ENCODE assay signal across 17 mouse cellular contexts in genomic region chr2:32382689-32383088, GRCm38 (mm10). TPM values are rescaled to one million over a fixed set of nuclear protein-coding genes. Genes with fewer than 3 reads are reported as not detected.
DNase-seq lines count a peak whose midpoint lies in the region; ATAC-seq and TF ChIP-seq lines count a peak whose summit lies in the region.
"Had no signal": no experiment of that assay in that cellular context is flagged by ENCODE, and none has a peak within 500 bp of the region (broad histone marks: within the 10 kb centered on the region; RNA-seq: fewer than 3 reads in every experiment).

No protein-coding gene starts in this region.

- no peak overlapping the region for H3K27ac ChIP-seq in embryonic facial prominence, embryonic 13.5 days
- H3K27ac ChIP-seq in embryonic facial prominence, embryonic 10.5 days (replicated peaks) = no peak overlapping the region
- H3K27ac ChIP-seq in hindbrain, postnatal 0 days = peak overlapping the region; percentile 71; the same call in 1 of the 2 replicates
- no peak overlapping the region for H3K27ac ChIP-seq in hindbrain, embryonic 16.5 days (ENCODE audit: low read depth, low read length)
- H3K27ac ChIP-seq in lung, embryonic 15.5 days = no peak overlapping the region
- no peak overlapping the region for H3K27ac ChIP-seq in neural tube, embryonic 15.5 days (replicated peaks)
- H3K27ac ChIP-seq: forebrain, embryonic 15.5 days; liver, embryonic 14.5 days had no signal

- 0 out of 2 replicates have a peak overlapping the region, but pooled peaks have one; percentile 69 for H3K4me3 ChIP-seq in embryonic facial prominence, embryonic 13.5 days
- H3K4me3 ChIP-seq in embryonic facial prominence, embryonic 10.5 days = no peak overlapping the region; the same call in 1 of the 2 replicates
- no peak overlapping the region for H3K4me3 ChIP-seq in hindbrain, postnatal 0 days (ENCODE audit: low read length)
- no peak overlapping the region for H3K4me3 ChIP-seq in hindbrain, embryonic 16.5 days (ENCODE audit: low read length)
- H3K4me3 ChIP-seq in lung, embryonic 15.5 days = no peak overlapping the region
- H3K4me3 ChIP-seq in neural tube, embryonic 15.5 days (replicated peaks) = peak overlapping the region; percentile 74; the same call in 1 of the 2 replicates

- H3K9ac ChIP-seq in embryonic facial prominence, embryonic 13.5 days = 0 out of 2 replicates have a peak overlapping the region, but pooled peaks have one; percentile 73
- no peak overlapping the region for H3K9ac ChIP-seq in hindbrain, postnatal 0 days (replicated peaks; ENCODE audit: low read length)
- no peak overlapping the region for H3K9ac ChIP-seq in hindbrain, embryonic 16.5 days (ENCODE audit: low read depth, low read length)
- no peak overlapping the region for H3K9ac ChIP-seq in lung, embryonic 15.5 days
- H3K9ac ChIP-seq in neural tube, embryonic 15.5 days (replicated peaks) = 0 out of 2 replicates have a peak overlapping the region, but pooled peaks have one; percentile 69

- peaks cover 20% of the 10 kb centered on the region for H3K36me3 ChIP-seq in embryonic facial prominence, embryonic 13.5 days
- H3K36me3 ChIP-seq in embryonic facial prominence, embryonic 10.5 days (replicated peaks) = peaks cover 23% of the 10 kb centered on the region
- peaks cover 20% of the 10 kb centered on the region for H3K36me3 ChIP-seq in hindbrain, postnatal 0 days (ENCODE audit: insufficient read depth, low read length)
- H3K36me3 ChIP-seq in hindbrain, embryonic 16.5 days (ENCODE audit: control insufficient read depth, insufficient read depth, low read length) = peaks cover 17% of the 10 kb centered on the region
- H3K36me3 ChIP-seq in lung, embryonic 15.5 days = peaks cover 17% of the 10 kb centered on the region
- peaks cover 24% of the 10 kb centered on the region for H3K36me3 ChIP-seq in neural tube, embryonic 15.5 days

- H3K4me1 ChIP-seq in embryonic facial prominence, embryonic 13.5 days = peaks cover 16% of the 10 kb centered on the region
- peaks cover 25% of the 10 kb centered on the region for H3K4me1 ChIP-seq in embryonic facial prominence, embryonic 10.5 days
- 0 out of 2 replicates have a peak, but pooled peaks cover 3% of the 10 kb centered on the region for H3K4me1 ChIP-seq in hindbrain, postnatal 0 days (ENCODE audit: insufficient read depth, low read length)
- H3K4me1 ChIP-seq in hindbrain, embryonic 16.5 days (ENCODE audit: control insufficient read depth, insufficient read depth, low read depth, low read length) = peaks cover 11% of the 10 kb centered on the region
- peaks cover 10% of the 10 kb centered on the region for H3K4me1 ChIP-seq in lung, embryonic 15.5 days
- H3K4me1 ChIP-seq in neural tube, embryonic 15.5 days = peaks cover 21% of the 10 kb centered on the region

- WGBS in embryonic facial prominence, embryonic 13.5 days = 83% methylated on average over 2 of the region's 2 CpGs
- 92% methylated on average over 2 of the region's 2 CpGs for WGBS in embryonic facial prominence, embryonic 10.5 days
- 80% methylated on average over 2 of the region's 2 CpGs for WGBS in hindbrain, postnatal 0 days
- 82% methylated on average over 2 of the region's 2 CpGs for whole genome bisulfite sequencing in hindbrain, embryonic 16.5 days
- 89% methylated on average over 2 of the region's 2 CpGs for WGBS in lung, embryonic 15.5 days
- WGBS in neural tube, embryonic 15.5 days = 82% methylated on average over 2 of the region's 2 CpGs

- H3K9me3 ChIP-seq in embryonic facial prominence, embryonic 13.5 days = no peaks in the 10 kb centered on the region
- no peaks in the 10 kb centered on the region for H3K9me3 ChIP-seq in embryonic facial prominence, embryonic 10.5 days
- H3K9me3 ChIP-seq in hindbrain, postnatal 0 days (ENCODE audit: low read length) = no peaks in the 10 kb centered on the region
- H3K9me3 ChIP-seq in hindbrain, embryonic 16.5 days (ENCODE audit: control insufficient read depth, low read length) = no peaks in the 10 kb centered on the region
- H3K9me3 ChIP-seq in lung, embryonic 15.5 days = no peaks in the 10 kb centered on the region
- H3K9me3 ChIP-seq in neural tube, embryonic 15.5 days (replicated peaks) = no peaks in the 10 kb centered on the region
- H3K9me3 ChIP-seq: forebrain, embryonic 15.5 days had no signal

- no peaks in the 10 kb centered on the region for H3K27me3 ChIP-seq in embryonic facial prominence, embryonic 13.5 days
- peaks cover 43% of the 10 kb centered on the region for H3K27me3 ChIP-seq in embryonic facial prominence, embryonic 10.5 days (replicated peaks; ENCODE audit: low read depth, poor library complexity, severe bottlenecking)
- no peaks in the 10 kb centered on the region for H3K27me3 ChIP-seq in hindbrain, postnatal 0 days (ENCODE audit: insufficient read depth, low read length)
- H3K27me3 ChIP-seq in hindbrain, embryonic 16.5 days (replicated peaks; ENCODE audit: control insufficient read depth, insufficient read depth, low read length) = no peaks in the 10 kb centered on the region
- peaks cover 16% of the 10 kb centered on the region; the same call in 1 of the 2 replicates for H3K27me3 ChIP-seq in lung, embryonic 15.5 days
- peaks cover 8% of the 10 kb centered on the region; the same call in 1 of the 2 replicates for H3K27me3 ChIP-seq in neural tube, embryonic 15.5 days (replicated peaks)

- no peak for DNase-seq in embryonic facial prominence, embryonic 10.5 days (ENCODE audit: low spot score)
- DNase-seq in hindbrain, postnatal 0 days (ENCODE audit: low spot score) = no peak
- no peak for DNase-seq in lung, postnatal 36 days
- no peak for DNase-seq in layer of hippocampus, adult 18-20 months (ENCODE audit: low spot score in 2 of 2)
- DNase-seq: adrenal gland, postnatal 10 days; cerebellum, adult 9-10 months; gastrocnemius, postnatal 25 days; kidney, adult 2 months; midbrain, embryonic 14.5 days; right cerebral cortex, postnatal 4 days had no signal

- no peak for ATAC-seq in embryonic facial prominence, embryonic 13.5 days (ENCODE audit: insufficient number of reproducible peaks, insufficient read depth, low FRiP score, low TSS enrichment, low read depth)
- ATAC-seq in hindbrain, postnatal 0 days = no peak
- ATAC-seq in hindbrain, embryonic 16.5 days = no peak
- ATAC-seq in lung, embryonic 15.5 days (ENCODE audit: borderline replicate concordance, extremely low read depth, low FRiP score, low TSS enrichment) = no peak
- ATAC-seq in neural tube, embryonic 15.5 days (ENCODE audit: low FRiP score) = no peak

- no peak overlapping the region for H3K4me2 ChIP-seq in embryonic facial prominence, embryonic 13.5 days
- no peak overlapping the region for H3K4me2 ChIP-seq in hindbrain, postnatal 0 days (ENCODE audit: low read depth, low read length)
- no peak overlapping the region for H3K4me2 ChIP-seq in hindbrain, embryonic 16.5 days (ENCODE audit: low read length)
- H3K4me2 ChIP-seq in lung, embryonic 15.5 days = peak overlapping the region; percentile 96; the same call in 1 of the 2 replicates
- H3K4me2 ChIP-seq in neural tube, embryonic 15.5 days = peak overlapping the region; percentile 95

- TF ChIP-seq CTCF in hindbrain, postnatal 0 days (IDR thresholded peaks at IDR 0.05; ENCODE audit: low read depth) = no peak

RNA-seq across cellular contexts. Expression of gene 1110008P14Rik, which starts 1.0 kb away (rescaled TPM):
- polyA plus RNA-seq in embryonic facial prominence, embryonic 13.5 days (2015; fragmentation: Nextera tagmentation; extraction: Ambion mirVana) = 44.1 and 47.8 TPM in 2 replicates
- polyA plus RNA-seq in embryonic facial prominence, embryonic 10.5 days (2016; fragmentation: Nextera tagmentation; extraction: Ambion mirVana) = 35.0 and 39.3 TPM in 2 replicates
- total RNA-seq in hindbrain, postnatal 0 days (2014; rRNA removed) = 458 and 481 TPM in 2 replicates
- polyA plus RNA-seq in hindbrain, postnatal 0 days (2015; fragmentation: Nextera tagmentation; extraction: Ambion mirVana) = 220 and 233 TPM in 2 replicates
- 161 and 196 TPM in 2 replicates for polyA plus RNA-seq in hindbrain, embryonic 16.5 days (2015; fragmentation: Nextera tagmentation; extraction: Ambion mirVana)
- 32.3 and 33.5 TPM in 2 replicates for polyA plus RNA-seq in lung, embryonic 15.5 days (2015; fragmentation: Nextera tagmentation; extraction: Ambion mirVana)
- 163 and 195 TPM in 2 replicates for polyA plus RNA-seq in neural tube, embryonic 15.5 days (2015; fragmentation: Nextera tagmentation; extraction: Ambion mirVana)
- 100 to 1,000 TPM; 153 to 155 TPM for total RNA-seq in layer of hippocampus, adult 18-20 months (2021)

RNA-seq across cellular contexts. Expression of gene Lcn2, which starts 5.4 kb away (rescaled TPM):
- polyA plus RNA-seq in embryonic facial prominence, embryonic 13.5 days (2015; fragmentation: Nextera tagmentation; extraction: Ambion mirVana) = 0.22 and 1.5 TPM in 2 replicates
- not detected in 2 replicates for polyA plus RNA-seq in embryonic facial prominence, embryonic 10.5 days (2016; fragmentation: Nextera tagmentation; extraction: Ambion mirVana)
- 0.31 and 0.58 TPM in 2 replicates for total RNA-seq in hindbrain, postnatal 0 days (2014; rRNA removed)
- 0.80 and 0.93 TPM in 2 replicates for polyA plus RNA-seq in hindbrain, postnatal 0 days (2015; fragmentation: Nextera tagmentation; extraction: Ambion mirVana)
- 0.76 and 0.93 TPM in 2 replicates for polyA plus RNA-seq in hindbrain, embryonic 16.5 days (2015; fragmentation: Nextera tagmentation; extraction: Ambion mirVana)
- 2.2 TPM in 2 replicates for polyA plus RNA-seq in lung, embryonic 15.5 days (2015; fragmentation: Nextera tagmentation; extraction: Ambion mirVana)
- 0.95 and 1.1 TPM in 2 replicates for polyA plus RNA-seq in neural tube, embryonic 15.5 days (2015; fragmentation: Nextera tagmentation; extraction: Ambion mirVana)
- under 1 TPM in 1 of 2 experiments, not detected in 1; 0.51 TPM for total RNA-seq in layer of hippocampus, adult 18-20 months (2021)
- polyA plus RNA-seq: midbrain, embryonic 14.5 days had no signal

RNA-seq across cellular contexts. Expression of gene Ptges2, which starts 13.0 kb away (rescaled TPM):
- polyA plus RNA-seq in embryonic facial prominence, embryonic 13.5 days (2015; fragmentation: Nextera tagmentation; extraction: Ambion mirVana) = 30.0 and 30.4 TPM in 2 replicates
- 32.2 and 32.5 TPM in 2 replicates for polyA plus RNA-seq in embryonic facial prominence, embryonic 10.5 days (2016; fragmentation: Nextera tagmentation; extraction: Ambion mirVana)
- total RNA-seq in hindbrain, postnatal 0 days (2014; rRNA removed) = 41.3 and 45.5 TPM in 2 replicates
- 55.6 and 57.0 TPM in 2 replicates for polyA plus RNA-seq in hindbrain, postnatal 0 days (2015; fragmentation: Nextera tagmentation; extraction: Ambion mirVana)
- polyA plus RNA-seq in hindbrain, embryonic 16.5 days (2015; fragmentation: Nextera tagmentation; extraction: Ambion mirVana) = 56.4 and 59.8 TPM in 2 replicates
- 22.6 and 25.4 TPM in 2 replicates for polyA plus RNA-seq in lung, embryonic 15.5 days (2015; fragmentation: Nextera tagmentation; extraction: Ambion mirVana)
- 47.3 and 52.1 TPM in 2 replicates for polyA plus RNA-seq in neural tube, embryonic 15.5 days (2015; fragmentation: Nextera tagmentation; extraction: Ambion mirVana)
- total RNA-seq in layer of hippocampus, adult 18-20 months (2021) = 10 to 100 TPM; 35.1 to 41.4 TPM

RNA-seq across cellular contexts. Expression of gene Dnm1, which starts 29.6 kb away (rescaled TPM):
- polyA plus RNA-seq in embryonic facial prominence, embryonic 13.5 days (2015; fragmentation: Nextera tagmentation; extraction: Ambion mirVana) = 31.9 and 32.4 TPM in 2 replicates
- 20.7 and 23.5 TPM in 2 replicates for polyA plus RNA-seq in embryonic facial prominence, embryonic 10.5 days (2016; fragmentation: Nextera tagmentation; extraction: Ambion mirVana)
- 190 and 211 TPM in 2 replicates for total RNA-seq in hindbrain, postnatal 0 days (2014; rRNA removed)
- polyA plus RNA-seq in hindbrain, postnatal 0 days (2015; fragmentation: Nextera tagmentation; extraction: Ambion mirVana) = 87.6 and 96.9 TPM in 2 replicates
- polyA plus RNA-seq in hindbrain, embryonic 16.5 days (2015; fragmentation: Nextera tagmentation; extraction: Ambion mirVana) = 71.2 and 79.0 TPM in 2 replicates
- 7.0 and 7.6 TPM in 2 replicates for polyA plus RNA-seq in lung, embryonic 15.5 days (2015; fragmentation: Nextera tagmentation; extraction: Ambion mirVana)
- 72.4 and 86.9 TPM in 2 replicates for polyA plus RNA-seq in neural tube, embryonic 15.5 days (2015; fragmentation: Nextera tagmentation; extraction: Ambion mirVana)
- 1,000 to 10,000 TPM; 1,288 to 1,307 TPM for total RNA-seq in layer of hippocampus, adult 18-20 months (2021)
- total RNA-seq: hematopoietic stem cell, adult 5-6 weeks had no signal

RNA-seq across cellular contexts. Expression of gene Ciz1, which starts 30.6 kb away (rescaled TPM):
- 48.6 and 54.2 TPM in 2 replicates for polyA plus RNA-seq in embryonic facial prominence, embryonic 13.5 days (2015; fragmentation: Nextera tagmentation; extraction: Ambion mirVana)
- polyA plus RNA-seq in embryonic facial prominence, embryonic 10.5 days (2016; fragmentation: Nextera tagmentation; extraction: Ambion mirVana) = 65.8 and 66.4 TPM in 2 replicates
- total RNA-seq in hindbrain, postnatal 0 days (2014; rRNA removed) = 87.6 and 103 TPM in 2 replicates
- 33.3 and 40.3 TPM in 2 replicates for polyA plus RNA-seq in hindbrain, postnatal 0 days (2015; fragmentation: Nextera tagmentation; extraction: Ambion mirVana)
- polyA plus RNA-seq in hindbrain, embryonic 16.5 days (2015; fragmentation: Nextera tagmentation; extraction: Ambion mirVana) = 41.1 and 57.5 TPM in 2 replicates
- 47.0 and 47.7 TPM in 2 replicates for polyA plus RNA-seq in lung, embryonic 15.5 days (2015; fragmentation: Nextera tagmentation; extraction: Ambion mirVana)
- polyA plus RNA-seq in neural tube, embryonic 15.5 days (2015; fragmentation: Nextera tagmentation; extraction: Ambion mirVana) = 43.8 and 44.8 TPM in 2 replicates
- total RNA-seq in layer of hippocampus, adult 18-20 months (2021) = 10 to 100 TPM; 69.3 to 77.0 TPM

Comparison
In these comparisons a context has a peak if more than half of its experiments do, and no peak if none do; other contexts are left out.
1. H3K4me3 ChIP-seq: peak in embryonic facial prominence, embryonic 13.5 days (single experiment) and neural tube, embryonic 15.5 days (single experiment); none in embryonic facial prominence, embryonic 10.5 days (single experiment), hindbrain, postnatal 0 days (single experiment), hindbrain, embryonic 16.5 days (single experiment) and lung, embryonic 15.5 days (single experiment).
2. H3K4me2 ChIP-seq: peak in lung, embryonic 15.5 days (single experiment) and neural tube, embryonic 15.5 days (single experiment); none in embryonic facial prominence, embryonic 13.5 days (single experiment), hindbrain, postnatal 0 days (single experiment) and hindbrain, embryonic 16.5 days (single experiment).
3. H3K9ac ChIP-seq: peak in embryonic facial prominence, embryonic 13.5 days (single experiment) and neural tube, embryonic 15.5 days (single experiment); none in hindbrain, postnatal 0 days (single experiment), hindbrain, embryonic 16.5 days (single experiment) and lung, embryonic 15.5 days (single experiment).